Mouse (Mus musculus) cerebellum, postnatal 4 days (tissue): ENCODE measurements around the gene Cd300lf.
A peak's percentile ranks its signal among the peaks of the same experiment; 100 is the strongest.

Experiments used
- DNase-seq, 2 experiments: peaks; one replicate each; pipeline ENCODE4 v3.0.0; 2022; ENCODE audit warnings: low spot score in 2 of 2, mixed read lengths in 1 of 2

Gene Cd300lf

GRCm38 (mm10) chr11:115077436-115077835 lies 56.4 kb downstream of the Cd300lf start:
- no peak for DNase-seq

DNA sequence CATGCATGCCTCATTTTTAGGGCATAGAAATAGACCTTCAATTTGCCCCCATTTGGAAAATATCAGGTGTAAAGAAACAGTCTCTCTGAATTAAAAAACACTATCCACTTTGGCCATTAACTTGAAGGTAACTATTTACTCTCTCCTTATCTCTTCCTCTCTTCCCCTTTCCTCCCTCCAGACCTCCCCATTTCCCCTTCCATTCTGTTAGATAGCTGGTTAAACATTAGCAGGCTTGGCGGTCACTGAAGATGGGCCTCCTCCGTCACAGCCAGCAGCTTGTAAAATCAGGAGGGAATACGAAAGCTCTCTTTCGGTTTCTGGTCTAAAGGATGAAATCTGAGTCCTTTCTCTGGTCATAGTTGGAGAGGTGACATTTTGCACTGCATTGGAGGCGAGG lies 57.9 kb downstream of the Cd300lf start:
- no peak for DNase-seq

GRCm38 (mm10) chr11:115075407-115075806 lies 58.4 kb downstream of the Cd300lf start:
- no peak for DNase-seq

GRCm38 (mm10) chr11:115073002-115073401 lies 60.8 kb downstream of the Cd300lf start:
- no peak for DNase-seq

DNA sequence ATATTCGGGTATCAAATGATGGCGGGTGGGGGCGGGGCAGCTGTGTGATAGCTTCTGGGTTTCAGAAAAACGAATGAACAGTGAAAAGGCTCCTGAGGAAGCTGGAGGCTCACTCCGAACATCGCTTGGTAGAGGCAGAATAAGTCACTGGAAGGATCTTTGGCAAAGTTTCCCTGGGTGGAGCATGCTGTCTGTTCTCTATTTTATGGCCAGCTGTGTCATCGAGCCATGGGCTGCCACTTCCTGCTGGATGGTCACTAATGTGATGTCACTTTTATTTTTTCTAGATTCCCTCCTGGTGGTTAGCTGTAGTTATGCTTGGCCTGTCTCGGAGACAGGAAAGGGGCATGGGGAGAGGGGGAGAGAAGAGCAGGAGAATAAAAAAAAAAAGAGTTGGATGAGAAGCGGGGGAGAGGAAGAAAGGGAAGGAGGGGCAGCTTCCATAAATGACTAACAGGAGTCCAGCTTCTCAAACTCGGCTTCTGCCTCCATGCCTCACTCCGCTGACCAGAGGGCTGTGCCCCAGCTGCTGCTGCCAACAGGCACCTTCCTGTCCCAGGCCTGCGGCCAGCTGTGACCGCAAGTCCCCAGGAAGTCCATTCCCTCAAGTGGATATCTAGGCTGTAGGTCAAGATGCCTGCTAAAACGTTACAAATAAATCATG lies 62.0 kb downstream of the Cd300lf start:
- peak in 1 of 2 experiments; percentile 20 for DNase-seq

GRCm38 (mm10) chr11:115071015-115071551 lies 62.7 kb downstream of the Cd300lf start:
- DNase-seq = no peak

GRCm38 (mm10) chr11:115066768-115067167 lies 67.0 kb downstream of the Cd300lf start:
- no peak for DNase-seq
